ENCODE assay signal across 29 mouse cellular contexts in the genomic region with DNA sequence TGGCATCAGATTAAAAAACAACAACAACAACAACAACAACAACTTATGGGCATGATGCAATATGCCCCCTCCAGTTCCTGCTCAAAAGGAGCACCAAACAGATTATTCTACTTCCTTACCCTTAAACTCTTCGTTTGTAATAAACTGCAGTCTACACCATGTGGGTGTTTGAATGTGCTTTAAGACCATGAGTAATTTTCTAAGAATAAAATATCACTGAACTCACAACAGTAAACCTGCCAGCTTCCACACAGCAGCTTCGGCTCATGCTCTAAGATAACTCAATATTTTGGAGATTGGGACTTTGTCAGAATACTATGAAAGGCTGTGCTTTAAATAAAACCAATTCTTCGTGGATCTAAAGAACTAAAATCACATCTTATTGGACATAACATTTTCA. TPM values are rescaled to one million over a fixed set of nuclear protein-coding genes. Genes with fewer than 3 reads are reported as not detected.
"Had no signal": no experiment of that assay in that cellular context is flagged by ENCODE, and none has a peak within 500 bp of the region (broad histone marks: within the 10 kb centered on the region; RNA-seq: fewer than 3 reads in every experiment).

No protein-coding gene starts in this region.

- H3K4me1 ChIP-seq: embryonic facial prominence, embryonic 12.5 days; embryonic facial prominence, embryonic 13.5 days; embryonic facial prominence, embryonic 15.5 days; forebrain, embryonic 10.5 days had no signal

- H3K36me3 ChIP-seq: embryonic facial prominence, embryonic 10.5 days; embryonic facial prominence, embryonic 12.5 days; embryonic facial prominence, embryonic 13.5 days; embryonic facial prominence, embryonic 15.5 days; forebrain, embryonic 10.5 days; forebrain, embryonic 12.5 days; forebrain, embryonic 15.5 days had no signal

- H3K27me3 ChIP-seq: embryonic facial prominence, embryonic 12.5 days; embryonic facial prominence, embryonic 13.5 days; embryonic facial prominence, embryonic 15.5 days; forebrain, embryonic 12.5 days; forebrain, embryonic 13.5 days; forebrain, embryonic 15.5 days had no signal

- ATAC-seq: forebrain, embryonic 13.5 days; forebrain, embryonic 14.5 days; forebrain, embryonic 15.5 days; forebrain, embryonic 16.5 days; forebrain, postnatal 0 days had no signal

- H3K4me2 ChIP-seq: embryonic facial prominence, embryonic 12.5 days; embryonic facial prominence, embryonic 13.5 days; embryonic facial prominence, embryonic 15.5 days; forebrain, embryonic 12.5 days; forebrain, embryonic 13.5 days; forebrain, embryonic 15.5 days had no signal

- H3K4me3 ChIP-seq: embryonic facial prominence, embryonic 10.5 days; embryonic facial prominence, embryonic 12.5 days; embryonic facial prominence, embryonic 13.5 days; embryonic facial prominence, embryonic 15.5 days; erythroblast, embryonic 14.5 days; forebrain, embryonic 10.5 days; forebrain, embryonic 12.5 days; forebrain, embryonic 13.5 days; forebrain, embryonic 15.5 days; gastrocnemius, adult 2 months; heart, adult 2 months had no signal

- H3K9ac ChIP-seq: embryonic facial prominence, embryonic 12.5 days; embryonic facial prominence, embryonic 13.5 days; embryonic facial prominence, embryonic 15.5 days; forebrain, embryonic 12.5 days; forebrain, embryonic 13.5 days; forebrain, embryonic 15.5 days; forebrain, postnatal 0 days had no signal

- DNase-seq: cerebellum, adult 8-10 months; cerebellum, adult 9-10 months; cerebellum, adult 9-11 months; cerebellum, postnatal 10 days; cerebellum, postnatal 14 days; cerebellum, postnatal 25 days; cerebellum, postnatal 36 days; embryo, embryonic 11 days; forebrain, postnatal 0 days; gastrocnemius, adult 2 months; gastrocnemius, postnatal 10 days; gastrocnemius, postnatal 14 days; gastrocnemius, postnatal 25 days; gastrocnemius, postnatal 36 days; heart, adult 11 months; heart, adult 18-20 months; heart, adult 2 months had no signal

- H3K27ac ChIP-seq: embryonic facial prominence, embryonic 10.5 days; embryonic facial prominence, embryonic 12.5 days; embryonic facial prominence, embryonic 13.5 days; embryonic facial prominence, embryonic 15.5 days; forebrain, embryonic 10.5 days; forebrain, embryonic 12.5 days; forebrain, embryonic 13.5 days; forebrain, embryonic 15.5 days; gastrocnemius, adult 2 months; heart, adult 2 months had no signal

- H3K9me3 ChIP-seq: embryonic facial prominence, embryonic 10.5 days; embryonic facial prominence, embryonic 12.5 days; embryonic facial prominence, embryonic 13.5 days; embryonic facial prominence, embryonic 15.5 days; forebrain, embryonic 10.5 days; forebrain, embryonic 12.5 days; forebrain, embryonic 13.5 days; forebrain, embryonic 15.5 days had no signal

RNA-seq across cellular contexts. Expression of a gene that starts 32.2 kb away (rescaled TPM):
- polyA plus RNA-seq: erythroblast, embryonic 14.5 days; gonadal fat pad, adult 2 months had no signal
